Mouse (Mus musculus) hindbrain, embryonic 15.5 days (tissue): ENCODE results near the gene BC035044. TPM values are rescaled to one million over a fixed set of nuclear protein-coding genes. Genes with fewer than 3 reads are reported as not detected.
"Not testable (repeated sequence)": the region's sequence is repeated elsewhere in the genome, so short reads cannot be mapped to it uniquely, and the experiment has no call there.

Experiments
- ATAC-seq: fragments of 200-750 bp; cut with Nextera tagmentation; 2 replicates; pipeline ENCODE4 v1.8.0; 2017; ENCODE audit warnings: low read depth, moderate number of reproducible peaks, moderate TSS enrichment; ENCODE audit not compliant: low FRiP score
- H3K27ac ChIP-seq: fragments of 300-500 bp; sonication (generic); replicated peaks from 2 replicates; pipeline ENCODE4 v1.5.1; 2015; ENCODE audit warnings: mild to moderate bottlenecking, inconsistent platforms
- H3K27me3 ChIP-seq: fragments of 300-500 bp; sonication (generic); 2 replicates; pipeline ENCODE4 v1.6.1; 2015; ENCODE audit warnings: control low read depth, inconsistent platforms
- H3K36me3 ChIP-seq: fragments of 300-500 bp; sonication (generic); 2 replicates; pipeline ENCODE4 v1.6.1; 2015; ENCODE audit warnings: control low read depth, inconsistent platforms
- H3K4me1 ChIP-seq: fragments of 300-500 bp; sonication (generic); replicated peaks from 2 replicates; pipeline ENCODE4 v1.6.1; 2015; ENCODE audit warnings: control low read depth, inconsistent platforms
- H3K4me2 ChIP-seq: fragments of 300-500 bp; sonication (generic); 2 replicates; pipeline ENCODE4 v1.6.1; 2015; ENCODE audit warnings: moderate library complexity, mild to moderate bottlenecking, inconsistent platforms
- H3K4me3 ChIP-seq: fragments of 300-500 bp; sonication (generic); 2 replicates; pipeline ENCODE4 v1.5.1; 2015; ENCODE audit warnings: mild to moderate bottlenecking, inconsistent platforms
- H3K9ac ChIP-seq: fragments of 300-500 bp; sonication (generic); 2 replicates; pipeline ENCODE4 v1.6.1; 2015; ENCODE audit warnings: inconsistent platforms
- H3K9me3 ChIP-seq: fragments of 300-500 bp; sonication (generic); 2 replicates; pipeline ENCODE4 v1.6.1; 2016; ENCODE audit warnings: control low read depth, inconsistent platforms
- WGBS: fragments of 180-500 bp; shearing (Covaris S2); methylation state at CpG from one replicate; pipeline ENCODE4 v1.1.7; 2015; 5-methylcytosine and 5-hydroxymethylcytosine counted together
- polyA plus RNA-seq: library from polyadenylated mRNA; unstranded; fragments of >200 nt; fragmentation: Nextera tagmentation; extraction: Ambion mirVana; gene quantifications from 2 replicates; pipeline ENCODE4 v1.2.1, GENCODE M21; 2015

Gene BC035044
- 0.38 and 0.46 TPM in 2 replicates for polyA plus RNA-seq

GRCm38 (mm10) chr6:128890948-128891355 lies at the start of gene BC035044:
Gene BC035044, minus strand, starts transcription at chr6:128891126.
- Histone ChIP-seq H3K27ac (no peak within 1 kb of the TSS), H3K4me3 (no peak within 1 kb of the TSS), H3K9me3 (no peaks in the 10 kb centered on the region), H3K4me2 (no peak within 1 kb of the TSS), H3K36me3 (no peaks in the 10 kb centered on the region), H3K9ac (no peak within 1 kb of the TSS), H3K27me3 (no peaks in the 10 kb centered on the region), H3K4me1 (no peaks in the 10 kb centered on the region)
- WGBS: 75% methylated on average over 2 of the region's 2 CpGs
- ATAC-seq: no peak

- not testable (repeated sequence) for H3K9ac ChIP-seq, H3K4me2 ChIP-seq, H3K4me1 ChIP-seq, H3K4me3 ChIP-seq, H3K9me3 ChIP-seq, H3K27ac ChIP-seq, ATAC-seq, H3K36me3 ChIP-seq, H3K27me3 ChIP-seq
- WGBS: 96% methylated on average over 5 of the region's 13 CpGs
Measured at GRCm38 (mm10) chr6:128935889-128936665, 45.2 kb upstream of the BC035044 start.

- H3K9ac ChIP-seq, H3K36me3 ChIP-seq, H3K4me3 ChIP-seq, H3K4me2 ChIP-seq, H3K27me3 ChIP-seq, ATAC-seq, H3K9me3 ChIP-seq, H3K27ac ChIP-seq, H3K4me1 ChIP-seq: not testable (repeated sequence)
- WGBS: 92% methylated on average over 4 of the region's 4 CpGs
Measured at GRCm38 (mm10) chr6:128934081-128934480, 43.2 kb upstream of the BC035044 start, which contains the start of gene Clec2g. Gene Clec2g, plus strand, starts transcription at chr6:128934381.

- no peak overlapping the region for H3K9ac ChIP-seq
- H3K36me3 ChIP-seq: no peaks in the 10 kb centered on the region
- no peak for ATAC-seq
- H3K4me3 ChIP-seq: no peak overlapping the region
- no peaks in the 10 kb centered on the region for H3K27me3 ChIP-seq
- no peak overlapping the region for H3K4me2 ChIP-seq
- no peaks in the 10 kb centered on the region for H3K9me3 ChIP-seq
- no peak overlapping the region for H3K27ac ChIP-seq
- H3K4me1 ChIP-seq: no peaks in the 10 kb centered on the region
- WGBS: 84% methylated on average over 2 of the region's 2 CpGs
Measured at GRCm38 (mm10) chr6:128933050-128933449, 42.1 kb upstream of the BC035044 start.

GRCm38 (mm10) chr6:128917322-128917721 lies 26.4 kb upstream of the BC035044 start:
- 83% methylated on average over 2 of the region's 2 CpGs for WGBS
- no peak for ATAC-seq
- Histone ChIP-seq H3K9me3 (no peaks in the 10 kb centered on the region), H3K4me2 (no peak overlapping the region), H3K9ac (no peak overlapping the region), H3K27me3 (no peaks in the 10 kb centered on the region), H3K27ac (no peak overlapping the region), H3K36me3 (no peaks in the 10 kb centered on the region), H3K4me1 (no peaks in the 10 kb centered on the region), H3K4me3 (no peak overlapping the region)

- Histone ChIP-seq H3K9ac (no peak overlapping the region), H3K9me3 (no peaks in the 10 kb centered on the region), H3K27me3 (no peaks in the 10 kb centered on the region), H3K27ac (no peak overlapping the region), H3K4me1 (no peaks in the 10 kb centered on the region), H3K4me3 (no peak overlapping the region), H3K36me3 (no peaks in the 10 kb centered on the region), H3K4me2 (no peak overlapping the region)
- ATAC-seq: no peak
- WGBS: 88% methylated on average over 2 of the region's 2 CpGs
Measured at GRCm38 (mm10) chr6:128913598-128914254, 22.8 kb upstream of the BC035044 start.

GRCm38 (mm10) chr6:128900796-128901552 lies 10.0 kb upstream of the BC035044 start:
- H3K9ac ChIP-seq, H3K27me3 ChIP-seq, H3K27ac ChIP-seq, H3K9me3 ChIP-seq, ATAC-seq, H3K4me1 ChIP-seq, H3K4me2 ChIP-seq, H3K4me3 ChIP-seq, H3K36me3 ChIP-seq: not testable (repeated sequence)
- WGBS: 92% methylated on average over 6 of the region's 6 CpGs

GRCm38 (mm10) chr6:128900044-128900443 lies 9.1 kb upstream of the BC035044 start:
- Histone ChIP-seq H3K9me3 (no peaks in the 10 kb centered on the region), H3K4me3 (no peak overlapping the region), H3K9ac (no peak overlapping the region), H3K36me3 (no peaks in the 10 kb centered on the region), H3K4me2 (no peak overlapping the region), H3K27ac (no peak overlapping the region), H3K4me1 (no peaks in the 10 kb centered on the region), H3K27me3 (no peaks in the 10 kb centered on the region)
- ATAC-seq: no peak
- 90% methylated on average over 2 of the region's 2 CpGs for WGBS

GRCm38 (mm10) chr6:128895404-128896001 lies 4.6 kb upstream of the BC035044 start:
- Histone ChIP-seq H3K4me3 (no peak overlapping the region), H3K4me2 (no peak overlapping the region), H3K27ac (no peak overlapping the region), H3K4me1 (no peaks in the 10 kb centered on the region), H3K9ac (no peak overlapping the region), H3K9me3 (no peaks in the 10 kb centered on the region), H3K36me3 (no peaks in the 10 kb centered on the region), H3K27me3 (no peaks in the 10 kb centered on the region)
- 87% methylated on average over 3 of the region's 3 CpGs for WGBS
- ATAC-seq: no peak

- 81% methylated on average over 5 of the region's 5 CpGs for WGBS
- no peak overlapping the region for H3K4me2 ChIP-seq
- no peaks in the 10 kb centered on the region for H3K9me3 ChIP-seq
- H3K36me3 ChIP-seq: no peaks in the 10 kb centered on the region
- no peaks in the 10 kb centered on the region for H3K4me1 ChIP-seq
- no peak overlapping the region for H3K4me3 ChIP-seq
- H3K27me3 ChIP-seq: no peaks in the 10 kb centered on the region
- H3K27ac ChIP-seq: no peak overlapping the region
- no peak for ATAC-seq
- H3K9ac ChIP-seq: no peak overlapping the region
Measured at GRCm38 (mm10) chr6:128888834-128889233, 2.1 kb downstream of the BC035044 start.

- not testable (repeated sequence) for H3K4me2 ChIP-seq, H3K36me3 ChIP-seq, H3K9me3 ChIP-seq, H3K27me3 ChIP-seq, H3K27ac ChIP-seq, H3K9ac ChIP-seq, H3K4me1 ChIP-seq, H3K4me3 ChIP-seq, ATAC-seq
- 84% methylated on average over 6 of the region's 6 CpGs for WGBS
Measured at GRCm38 (mm10) chr6:128887091-128887790, 3.7 kb downstream of the BC035044 start, which contains the start of gene Clec2i. Gene Clec2i, plus strand, starts transcription at chr6:128887588.
